Mouse (Mus musculus) ZHBTc4 (cell line): ENCODE data around the gene Cacna2d3.

ENCODE experiments used
- DNase-seq: peaks from one replicate; pipeline ENCODE4 v3.0.0-alpha.2; 2011; ENCODE audit warnings: low read depth, low spot score

The Cacna2d3 gene

GRCm38 (mm10) chr14:28948019-28948850, 773.4 kb downstream of the Cacna2d3 start:
- DNase-seq: no peak

- no peak for DNase-seq
These were observed 788.8 kb downstream of the Cacna2d3 start for GRCm38 (mm10) chr14:28932746-28933293.

DNA sequence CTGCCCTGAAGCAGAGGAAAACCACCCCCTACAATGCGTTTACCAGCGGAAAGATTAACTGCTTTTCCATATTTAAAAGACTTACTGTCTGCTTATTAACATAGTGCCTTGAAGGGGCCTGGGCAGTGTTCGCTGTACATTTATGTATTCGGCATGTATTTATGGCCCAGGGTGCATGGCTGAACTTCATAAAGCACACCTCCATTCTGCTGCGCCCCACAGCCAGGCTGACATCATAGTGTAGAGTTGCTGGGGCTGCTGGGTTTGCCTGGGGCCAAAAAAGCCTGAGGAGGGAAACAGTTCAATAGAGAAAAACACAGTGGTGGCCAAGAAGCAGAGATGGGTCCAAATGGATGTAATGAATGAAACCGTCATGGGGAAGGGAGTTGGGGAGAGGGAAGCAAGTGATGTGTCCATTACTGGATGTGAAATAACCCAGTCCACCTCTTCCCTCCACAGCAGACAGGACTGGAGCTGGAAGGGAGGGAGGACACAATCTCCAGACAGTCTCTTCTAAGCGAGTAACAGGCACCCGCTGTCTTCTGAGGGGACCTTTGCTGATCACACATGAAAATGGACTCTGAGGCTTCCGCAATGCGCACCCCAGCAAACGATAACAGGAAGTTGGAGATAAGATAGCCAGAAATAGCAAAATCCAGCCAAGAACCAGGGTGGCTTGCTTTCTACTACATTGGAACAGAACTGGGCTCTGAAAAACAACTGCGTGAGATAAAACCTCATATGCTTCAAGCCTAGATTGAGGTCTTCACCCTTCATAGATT, 798.3 kb downstream of the Cacna2d3 start:
- DNase-seq: no peak

GRCm38 (mm10) chr14:28918871-28919270, 802.8 kb downstream of the Cacna2d3 start:
- DNase-seq: no peak

GRCm38 (mm10) chr14:28915004-28915403, 806.7 kb downstream of the Cacna2d3 start:
- no peak for DNase-seq

DNA sequence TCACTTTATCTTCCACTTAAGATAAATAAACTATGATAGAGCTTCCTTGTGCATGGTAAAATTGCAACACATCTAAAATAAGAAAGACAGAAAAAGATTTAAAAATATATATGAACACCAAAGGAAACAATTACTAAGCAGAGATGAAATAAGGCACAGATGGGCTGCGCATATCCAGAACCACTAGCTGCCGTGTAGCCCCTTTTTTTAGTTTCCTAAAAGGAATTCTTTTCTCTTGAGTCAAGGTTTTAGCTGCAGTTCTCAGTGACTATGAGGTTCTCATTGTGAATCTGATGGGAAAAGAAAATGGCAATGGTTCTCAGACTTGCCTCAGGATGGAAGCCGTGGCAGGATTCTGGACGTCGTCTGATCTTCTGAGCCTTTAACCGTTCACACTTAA, 814.0 kb downstream of the Cacna2d3 start:
- DNase-seq: no peak

GRCm38 (mm10) chr14:28892530-28892929, 829.1 kb downstream of the Cacna2d3 start:
- no peak for DNase-seq

- DNase-seq: no peak
These were observed 834.3 kb downstream of the Cacna2d3 start for GRCm38 (mm10) chr14:28887373-28887772.

DNA sequence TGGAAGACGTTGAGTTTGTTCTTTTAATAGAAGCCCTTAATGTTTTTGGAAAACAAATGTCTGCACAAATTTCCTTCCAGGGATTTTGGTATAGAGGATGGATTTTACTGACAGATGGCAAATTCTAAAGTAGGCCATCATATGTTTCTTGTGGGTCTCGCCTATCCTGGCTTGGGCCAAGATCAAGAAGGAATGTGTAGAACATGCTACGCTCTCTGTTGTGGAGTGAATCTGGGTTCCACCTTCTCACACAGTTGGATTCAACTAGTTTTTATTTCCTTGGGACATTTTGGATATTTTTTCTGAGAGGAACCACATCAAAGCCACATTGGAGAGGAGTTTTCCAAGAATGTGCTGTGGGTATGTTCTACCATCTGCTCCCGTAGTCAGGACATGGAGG, 835.0 kb downstream of the Cacna2d3 start:
- DNase-seq: no peak

DNA sequence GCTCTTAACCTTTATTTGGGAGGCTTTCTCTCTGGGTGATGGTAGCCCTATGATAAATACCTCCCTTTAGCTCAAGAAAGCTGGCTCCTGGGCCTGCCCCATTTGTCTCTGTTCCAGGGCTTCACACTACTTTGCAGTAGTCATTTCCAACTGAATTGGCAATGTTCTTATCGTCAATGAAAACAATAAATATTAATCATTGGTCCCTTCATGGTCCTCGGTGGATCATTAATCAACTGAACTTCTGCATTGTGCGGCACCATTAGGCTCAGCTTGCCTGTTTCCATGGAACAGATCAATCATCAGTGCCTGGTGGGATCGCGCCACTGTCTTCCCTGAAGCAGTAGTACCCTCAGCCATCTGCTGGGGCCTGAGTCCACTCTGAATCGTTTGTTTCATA, 850.7 kb downstream of the Cacna2d3 start:
- DNase-seq: no peak

GRCm38 (mm10) chr14:28870382-28870781, 851.3 kb downstream of the Cacna2d3 start:
- DNase-seq: no peak

- no peak for DNase-seq
These were observed 856.7 kb downstream of the Cacna2d3 start for GRCm38 (mm10) chr14:28864925-28865324.

- DNase-seq: no peak
These were observed 860.5 kb downstream of the Cacna2d3 start for GRCm38 (mm10) chr14:28861142-28861541.
